Mouse (Mus musculus) kidney, postnatal 0 days (tissue): ENCODE data around the gene Catsper4. TPM values are rescaled to one million over a fixed set of nuclear protein-coding genes. Genes with fewer than 3 reads are reported as not detected.

Experiments
- ATAC-seq: fragments of 200-750 bp; cut with Nextera tagmentation; replicated peaks from 2 replicates; pipeline ENCODE4 v1.8.0; 2017; ENCODE audit warnings: low read depth, moderate number of reproducible peaks, moderate TSS enrichment, moderate library complexity; ENCODE audit not compliant: low FRiP score
- DNase-seq: peaks from one replicate; pipeline ENCODE4 v3.0.0-alpha.2; 2016; ENCODE audit warnings: low spot score
- H3K27ac ChIP-seq: fragments of 300-500 bp; sonication (generic); 2 replicates; pipeline ENCODE4 v1.5.1; 2014; ENCODE audit warnings: mild to moderate bottlenecking
- H3K27me3 ChIP-seq: fragments of 300-500 bp; sonication (generic); 2 replicates; pipeline ENCODE4 v1.6.1; 2014; ENCODE audit warnings: low read length, mixed read lengths; ENCODE audit not compliant: insufficient read depth
- H3K36me3 ChIP-seq: fragments of 300-500 bp; sonication (generic); 2 replicates; pipeline ENCODE4 v1.6.1; 2014; ENCODE audit warnings: low read length, mixed read lengths; ENCODE audit not compliant: insufficient read depth
- H3K4me1 ChIP-seq: fragments of 300-500 bp; sonication (generic); replicated peaks from 2 replicates; pipeline ENCODE4 v1.6.1; 2014; ENCODE audit warnings: antibody characterized with exemption, low read length, mixed read lengths; ENCODE audit not compliant: insufficient read depth
- H3K4me2 ChIP-seq: fragments of 300-500 bp; sonication (generic); 2 replicates; pipeline ENCODE4 v1.6.1; 2014; ENCODE audit warnings: mild to moderate bottlenecking, low read length, moderate library complexity, mixed read lengths
- H3K4me3 ChIP-seq: fragments of 300-500 bp; sonication (generic); replicated peaks from 2 replicates; pipeline ENCODE4 v1.5.1; 2014; ENCODE audit warnings: low read depth, low read length
- H3K9ac ChIP-seq: fragments of 300-500 bp; sonication (generic); 2 replicates; pipeline ENCODE4 v1.6.1; 2014; ENCODE audit warnings: low read depth, low read length
- H3K9me3 ChIP-seq: fragments of 300-500 bp; sonication (generic); replicated peaks from 2 replicates; pipeline ENCODE4 v1.6.1; 2016; ENCODE audit warnings: low read length, inconsistent platforms, mixed read lengths
- CTCF ChIP-seq: IDR thresholded peaks from 2 replicates; pipeline ENCODE4 v1.5.1; 2016; ENCODE audit warnings: antibody characterized with exemption, low read depth, mild to moderate bottlenecking, moderate library complexity
- WGBS: fragments of 180-500 bp; shearing (Covaris S2); extraction: QIAGEN DNeasy Blood & Tissue Kit; methylation state at CpG from one replicate; pipeline ENCODE4 v1.1.7; 2014; 5-methylcytosine and 5-hydroxymethylcytosine counted together
- polyA plus RNA-seq: library from polyadenylated mRNA; unstranded; fragments of >200 nt; fragmentation: Nextera tagmentation; extraction: Ambion mirVana; gene quantifications from 2 replicates; pipeline ENCODE4 v1.2.1, GENCODE M21; 2015

Gene Catsper4
- polyA plus RNA-seq, 1 experiment from 2014 or later = 0.42 TPM

- Histone ChIP-seq H3K36me3 (no peaks in the 10 kb centered on the region), H3K9ac (peak overlapping the region; percentile 49), H3K27me3 (peaks cover 26% of the 10 kb centered on the region), H3K27ac (no peak overlapping the region), H3K4me2 (peak overlapping the region; percentile 85), H3K9me3 (no peaks in the 10 kb centered on the region), H3K4me1 (peaks cover 30% of the 10 kb centered on the region), H3K4me3 (peak overlapping the region; percentile 42)
- DNase-seq = no peak
- 18% methylated on average over 10 of the region's 10 CpGs for WGBS
- no peak for TF ChIP-seq CTCF
- ATAC-seq = no peak
Observed at GRCm38 (mm10) chr4:134250930-134251240, 23.7 kb upstream of the Catsper4 start.

- TF ChIP-seq CTCF = no peak
- Histone ChIP-seq H3K27ac (no peak overlapping the region), H3K9me3 (no peaks in the 10 kb centered on the region), H3K4me3 (peak overlapping the region; percentile 42), H3K36me3 (no peaks in the 10 kb centered on the region), H3K4me1 (peaks cover 33% of the 10 kb centered on the region), H3K9ac (no peak overlapping the region), H3K4me2 (peak overlapping the region; percentile 85), H3K27me3 (peaks cover 26% of the 10 kb centered on the region)
- ATAC-seq (no peak), DNase-seq (peak; percentile 8)
- 16% methylated on average over 27 of the region's 27 CpGs for WGBS
Observed at GRCm38 (mm10) chr4:134250116-134250929, 23.1 kb upstream of the Catsper4 start.

GRCm38 (mm10) chr4:134249651-134250050 is 22.5 kb upstream of the Catsper4 start:
- DNase-seq (peak; percentile 86), ATAC-seq (peak; percentile 43; the same call in 1 of the 2 replicates)
- peak; percentile 97 for TF ChIP-seq CTCF
- H3K27me3 ChIP-seq = peaks cover 26% of the 10 kb centered on the region
- no peaks in the 10 kb centered on the region for H3K36me3 ChIP-seq
- WGBS = under 1% methylated on average over 30 of the region's 30 CpGs
- peak overlapping the region; percentile 26 for H3K4me3 ChIP-seq
- H3K4me1 ChIP-seq = peaks cover 35% of the 10 kb centered on the region
- H3K27ac ChIP-seq = no peak overlapping the region
- peak overlapping the region; percentile 85 for H3K4me2 ChIP-seq
- H3K9me3 ChIP-seq = no peaks in the 10 kb centered on the region
- peak overlapping the region; percentile 35; the same call in 1 of the 2 replicates for H3K9ac ChIP-seq

GRCm38 (mm10) chr4:134246719-134247258 is 19.6 kb upstream of the Catsper4 start, which contains the start of gene Gm30191:
TSS of gene Gm30191 (plus strand) at chr4:134246935.
- H3K9ac ChIP-seq = 0 out of 2 replicates have a peak within 1 kb of the TSS, but pooled peaks have one; percentile 78
- no peak for TF ChIP-seq CTCF
- H3K27me3 ChIP-seq = peaks cover 13% of the 10 kb centered on the region
- H3K27ac ChIP-seq = no peak within 1 kb of the TSS
- DNase-seq (no peak), ATAC-seq (no peak)
- peak within 1 kb of the TSS; percentile 73 for H3K4me3 ChIP-seq
- H3K4me2 ChIP-seq = peak within 1 kb of the TSS; percentile 98
- peaks cover 21% of the 10 kb centered on the region for H3K4me1 ChIP-seq
- 77% methylated on average over 7 of the region's 7 CpGs for WGBS
- H3K36me3 ChIP-seq = no peaks in the 10 kb centered on the region
- H3K9me3 ChIP-seq = no peaks in the 10 kb centered on the region

GRCm38 (mm10) chr4:134246256-134246655 is 19.1 kb upstream of the Catsper4 start:
- DNase-seq (no peak), ATAC-seq (no peak)
- Histone ChIP-seq H3K27ac (no peak overlapping the region), H3K4me1 (peaks cover 16% of the 10 kb centered on the region), H3K27me3 (peaks cover 8% of the 10 kb centered on the region; the same call in 1 of the 2 replicates), H3K4me3 (no peak overlapping the region), H3K4me2 (no peak overlapping the region), H3K9ac (no peak overlapping the region), H3K36me3 (no peaks in the 10 kb centered on the region), H3K9me3 (no peaks in the 10 kb centered on the region)
- no peak for TF ChIP-seq CTCF
- 33% methylated on average over 4 of the region's 4 CpGs for WGBS

GRCm38 (mm10) chr4:134245148-134245843 is 18.1 kb upstream of the Catsper4 start, which contains the start of gene Zfp593:
TSS of gene Zfp593 (minus strand) at chr4:134245592.
- no peaks in the 10 kb centered on the region for H3K27me3 ChIP-seq
- ATAC-seq (peak; percentile 70), DNase-seq (peak; percentile 95)
- H3K36me3 ChIP-seq = no peaks in the 10 kb centered on the region
- no peaks in the 10 kb centered on the region for H3K9me3 ChIP-seq
- H3K4me1 ChIP-seq = peaks cover 12% of the 10 kb centered on the region
- no peak within 1 kb of the TSS for H3K27ac ChIP-seq
- H3K9ac ChIP-seq = peak within 1 kb of the TSS; percentile 78
- peak; percentile 79 for TF ChIP-seq CTCF
- H3K4me3 ChIP-seq = peak within 1 kb of the TSS; percentile 73
- H3K4me2 ChIP-seq = peak within 1 kb of the TSS; percentile 98
- WGBS = under 1% methylated on average over 60 of the region's 60 CpGs
